Mouse (Mus musculus) gastrocnemius, postnatal 4 days (tissue): Measurements from ENCODE around the gene Hdac10. TPM values are rescaled to one million over a fixed set of nuclear protein-coding genes. Genes with fewer than 3 reads are reported as not detected.

Source experiments
- DNase-seq, 2 experiments: peaks; one replicate each; pipeline ENCODE4 v3.0.0; 2021 to 2022; ENCODE audit warnings: low spot score in 2 of 2, mixed read lengths in 2 of 2
- total RNA-seq, 2 experiments: library from RNA; stranded (reverse); gene quantifications; 2 replicates each; pipeline ENCODE4 v1.2.3; 2021

Hdac10 gene
- total RNA-seq, 2 experiments from 2014 or later = 11.2 to 11.8 TPM

- DNase-seq = no peak
Observed at GRCm38 (mm10) chr15:89125351-89125750, 3.1 kb downstream of the Hdac10 start.

GRCm38 (mm10) chr15:89124312-89124711, 4.2 kb downstream of the Hdac10 start:
- DNase-seq = no peak

DNA sequence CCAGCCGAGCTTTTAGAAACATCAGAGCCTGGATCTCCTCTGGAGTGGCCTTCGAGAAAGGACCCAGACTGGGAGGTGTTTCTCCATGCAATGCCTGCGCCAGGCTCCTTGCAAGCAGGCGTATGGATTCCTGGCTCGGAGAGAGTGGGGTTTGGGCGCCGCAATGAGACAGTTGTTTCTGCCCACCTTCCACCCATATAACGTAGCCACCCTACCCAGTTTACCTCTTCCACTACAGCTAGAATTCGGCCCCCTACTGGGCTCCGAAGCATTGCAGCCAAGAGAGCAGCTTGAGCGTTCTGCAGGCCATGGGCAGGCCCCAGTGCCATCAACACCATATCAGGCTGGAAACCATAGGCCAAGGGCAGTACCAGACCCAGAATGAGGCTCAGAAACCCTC, 4.9 kb downstream of the Hdac10 start:
- peak in 1 of 2 experiments; percentile 39 for DNase-seq

DNA sequence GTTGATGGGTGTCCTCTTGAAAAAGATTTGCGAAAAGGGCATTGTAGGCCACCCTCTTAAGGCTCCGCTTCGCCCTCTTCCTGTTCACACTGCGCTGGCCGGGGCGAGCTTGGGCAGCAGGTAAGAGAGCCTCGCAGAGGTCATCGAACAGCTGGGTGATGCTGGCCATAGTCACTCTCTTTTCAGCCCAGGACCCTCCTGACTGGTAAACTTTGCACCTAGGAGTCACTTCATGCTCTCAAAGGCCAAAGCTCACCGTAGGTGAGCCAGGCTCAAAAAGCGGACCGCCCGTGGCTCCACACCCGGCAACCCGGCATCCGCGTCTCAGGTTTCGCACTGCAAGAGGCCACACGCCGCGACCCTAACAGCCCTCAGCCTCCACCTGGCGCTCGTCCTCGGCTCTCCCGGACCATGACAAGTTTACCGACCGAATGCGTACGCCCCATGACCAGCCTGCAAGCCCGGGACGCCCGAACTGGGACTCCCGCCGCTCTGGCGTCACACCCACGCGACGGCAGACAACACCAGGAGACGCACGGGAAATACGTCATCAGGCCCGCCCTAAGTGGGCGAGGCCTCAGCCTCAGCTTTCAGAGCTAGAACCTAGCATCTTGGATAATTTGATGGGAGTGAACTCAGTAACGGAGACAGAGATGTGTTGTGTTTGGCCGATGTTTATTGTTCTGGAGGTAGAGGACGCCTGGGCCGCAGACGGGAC, 5.7 kb downstream of the Hdac10 start, which contains the start of gene Tubgcp6:
Tubgcp6 (minus strand) TSS at position 464 of the 718 bp plus-strand sequence.
- peak; percentile 87 to 94 for DNase-seq

- no peak for DNase-seq
Observed at GRCm38 (mm10) chr15:89118007-89118406, 10.5 kb downstream of the Hdac10 start.

GRCm38 (mm10) chr15:89110147-89110546, 18.4 kb downstream of the Hdac10 start:
- DNase-seq = no peak

DNA sequence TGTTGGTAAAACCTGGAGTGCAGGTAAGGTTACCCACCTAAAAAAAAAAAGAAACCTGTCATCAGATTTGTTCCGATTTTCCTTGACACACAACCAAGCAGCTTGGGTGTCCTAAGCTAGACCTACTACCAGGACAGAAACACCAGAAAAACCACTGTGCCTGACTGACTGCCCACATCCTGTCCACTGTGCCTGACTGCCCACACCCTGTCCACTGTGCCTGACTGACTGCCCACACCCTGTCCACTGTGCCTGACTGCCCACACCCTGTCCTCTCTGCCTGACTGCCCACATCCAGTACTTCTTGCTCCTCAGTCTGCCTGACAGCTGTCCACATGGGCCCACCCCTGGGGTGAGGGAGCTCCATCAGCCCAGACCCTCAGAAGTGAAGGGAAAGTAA, 21.5 kb downstream of the Hdac10 start:
- no peak for DNase-seq

DNA sequence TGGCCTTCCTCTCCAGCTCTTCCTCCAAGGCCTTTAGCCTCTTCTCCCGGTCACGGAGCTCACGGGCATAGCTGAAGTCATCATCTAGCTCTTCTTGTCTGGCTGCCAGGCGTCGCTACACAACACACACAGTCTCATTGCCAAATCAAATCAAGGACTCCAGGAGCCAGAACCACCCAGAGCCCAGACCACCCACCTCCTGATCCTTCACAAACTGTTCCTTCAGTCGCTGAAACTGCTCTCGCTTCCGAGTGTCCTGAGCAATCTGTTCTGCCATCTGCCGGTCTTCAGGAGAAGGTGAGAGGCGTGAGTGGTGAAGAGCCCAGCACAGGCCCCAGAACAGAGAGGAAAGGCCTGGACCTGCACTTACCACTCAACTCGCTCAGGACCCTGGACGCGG, 22.4 kb downstream of the Hdac10 start:
- no peak for DNase-seq

GRCm38 (mm10) chr15:89104425-89104824, 24.1 kb downstream of the Hdac10 start:
- no peak for DNase-seq

GRCm38 (mm10) chr15:89103921-89104320, 24.6 kb downstream of the Hdac10 start:
- no peak for DNase-seq

- no peak for DNase-seq
Observed at GRCm38 (mm10) chr15:89102646-89103045, 25.9 kb downstream of the Hdac10 start.

DNA sequence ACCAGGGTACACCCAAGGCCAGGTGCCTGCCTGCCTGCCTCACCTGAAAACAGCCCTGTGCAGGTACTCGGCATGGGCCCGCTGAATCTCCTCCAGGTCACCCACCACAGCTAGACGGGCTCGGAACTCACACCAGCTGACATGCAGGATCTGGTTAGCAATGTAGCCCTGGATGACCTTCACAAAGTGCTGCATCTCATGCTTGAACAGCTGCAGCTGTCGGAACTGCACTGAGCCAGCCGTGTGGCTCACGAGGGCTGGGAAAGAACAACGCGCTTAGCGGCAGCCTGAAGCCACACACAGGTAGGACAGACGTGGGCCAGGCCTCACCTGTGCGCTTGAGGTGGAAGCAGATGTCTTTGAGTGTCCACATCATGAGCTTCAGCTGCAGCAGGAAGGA, 27.7 kb downstream of the Hdac10 start:
- DNase-seq = no peak

DNA sequence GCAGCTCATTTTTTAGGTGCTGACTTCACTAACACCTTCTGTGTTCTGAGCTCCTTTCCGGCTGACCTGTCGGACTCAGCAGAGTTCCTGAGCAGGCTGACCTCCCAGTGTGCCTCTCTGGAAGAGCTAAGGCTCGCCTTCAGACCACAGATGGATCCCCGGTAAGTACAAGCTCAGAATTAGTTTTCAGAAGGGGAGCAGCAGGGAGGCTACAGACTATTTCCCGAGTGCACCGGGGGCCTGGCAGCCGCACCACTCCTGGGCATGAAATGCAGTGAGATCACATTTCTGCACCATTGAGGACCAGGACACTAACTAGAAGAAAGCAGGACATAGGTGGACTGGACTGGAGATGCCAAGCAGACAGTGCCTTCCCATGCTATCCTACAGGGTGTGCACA, 29.9 kb downstream of the Hdac10 start:
- no peak for DNase-seq

- DNase-seq = no peak
Observed at GRCm38 (mm10) chr15:89097450-89097849, 31.1 kb downstream of the Hdac10 start.

DNA sequence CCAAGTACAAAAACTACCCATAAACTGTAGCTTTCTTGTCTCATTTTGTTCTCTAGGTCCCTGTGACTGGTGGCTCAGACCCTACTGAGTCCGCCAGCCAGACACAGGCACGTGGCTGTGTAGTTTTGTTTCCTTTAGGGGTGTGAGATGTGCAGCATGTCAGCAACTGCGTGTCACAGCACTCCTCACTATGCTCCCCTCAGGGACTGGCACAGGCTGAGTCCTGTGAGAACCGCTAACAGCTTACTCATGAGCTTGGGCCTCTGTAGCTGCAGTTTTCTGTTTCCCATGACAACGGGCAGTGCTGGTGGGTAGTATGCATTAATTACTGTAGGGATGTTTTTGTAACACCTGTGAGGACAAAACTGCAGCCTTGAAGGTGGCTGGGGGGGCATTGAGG, 36.3 kb downstream of the Hdac10 start:
- DNase-seq = no peak

DNA sequence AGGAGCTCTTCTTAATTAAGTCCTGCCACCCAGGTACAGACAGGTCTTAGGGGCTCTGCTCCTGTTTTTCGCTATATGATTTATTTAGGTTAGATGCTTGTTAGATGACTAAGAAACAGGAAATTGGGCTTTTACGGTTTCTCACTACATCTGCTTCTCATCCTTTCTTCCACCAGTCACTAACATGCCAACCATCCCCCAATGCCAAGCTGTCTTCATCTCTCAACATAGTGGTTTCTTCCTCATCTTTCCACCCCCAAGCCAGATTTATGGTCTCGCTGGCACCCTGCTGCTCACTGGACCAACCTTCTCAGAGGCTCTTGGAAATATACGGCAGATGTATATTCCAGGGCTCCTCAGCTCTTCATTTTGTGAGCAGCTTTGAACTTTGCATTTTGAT, 37.8 kb downstream of the Hdac10 start:
- no peak for DNase-seq

GRCm38 (mm10) chr15:89089248-89090051, 39.0 kb downstream of the Hdac10 start:
- DNase-seq = peak in 1 of 2 experiments; percentile 51

GRCm38 (mm10) chr15:89088607-89089247, 39.8 kb downstream of the Hdac10 start, which contains the start of gene Selenoo:
Gene Selenoo (plus strand): TSS chr15:89089084.
- DNase-seq = peak; percentile 86 to 91

- DNase-seq = no peak
Observed at GRCm38 (mm10) chr15:89084826-89085225, 43.7 kb downstream of the Hdac10 start.

DNA sequence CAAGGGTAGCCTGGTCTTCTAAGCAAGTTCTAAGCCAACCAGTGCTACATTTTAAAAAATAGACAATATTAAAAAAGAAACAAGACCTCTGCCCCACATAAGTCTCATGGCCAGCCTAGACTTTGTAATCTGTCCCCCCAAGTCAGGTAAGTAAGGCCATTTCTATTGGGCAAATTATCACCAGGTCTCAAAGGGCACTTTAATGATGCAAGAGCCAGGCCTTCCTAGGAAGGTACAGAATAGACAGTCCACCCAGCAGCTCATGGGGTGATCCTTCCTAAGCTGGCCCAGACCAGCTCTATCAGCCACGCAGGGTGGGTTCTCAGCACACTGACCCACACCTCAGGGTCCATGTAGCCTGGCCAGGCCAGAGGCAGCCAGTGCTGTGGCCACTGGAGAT, 44.6 kb downstream of the Hdac10 start:
- no peak for DNase-seq

GRCm38 (mm10) chr15:89078208-89078836, 50.2 kb downstream of the Hdac10 start:
- DNase-seq = no peak
